Mouse (Mus musculus): ENCODE measurements around the gene Tspan4.

The Tspan4 gene

GRCm38 (mm10) chr7:141461521-141462332 lies 13.3 kb upstream of the Tspan4 start:
- DNase-seq (ENCODE audit: low read depth, low spot score): no peak

- DNase-seq (ENCODE audit: low read depth, low spot score): no peak
Measured at GRCm38 (mm10) chr7:141462333-141462821, 12.7 kb upstream of the Tspan4 start.

GRCm38 (mm10) chr7:141463824-141464602 lies 11.0 kb upstream of the Tspan4 start:
- no peak for DNase-seq (ENCODE audit: low read depth, low spot score)

GRCm38 (mm10) chr7:141464603-141465201 lies 10.3 kb upstream of the Tspan4 start:
- DNase-seq (ENCODE audit: low read depth, low spot score): no peak

- DNase-seq (ENCODE audit: low read depth, low spot score): no peak
Measured at GRCm38 (mm10) chr7:141465388-141466044, 9.5 kb upstream of the Tspan4 start.

GRCm38 (mm10) chr7:141466045-141466394 lies 9.0 kb upstream of the Tspan4 start:
- no peak for DNase-seq (ENCODE audit: low read depth, low spot score)

GRCm38 (mm10) chr7:141466607-141467148 lies 8.4 kb upstream of the Tspan4 start:
- DNase-seq (ENCODE audit: low read depth, low spot score): no peak

GRCm38 (mm10) chr7:141467230-141468030 lies 7.6 kb upstream of the Tspan4 start, which contains the start of gene Cd151:
Cd151 (plus strand) TSS chr7:141467392.
- no peak for DNase-seq (ENCODE audit: low read depth, low spot score)

GRCm38 (mm10) chr7:141468164-141468521 lies 6.9 kb upstream of the Tspan4 start:
- no peak for DNase-seq (ENCODE audit: low read depth, low spot score)

GRCm38 (mm10) chr7:141468522-141469211 lies 6.4 kb upstream of the Tspan4 start:
- DNase-seq (ENCODE audit: low read depth, low spot score): no peak

GRCm38 (mm10) chr7:141469352-141469751 lies 5.7 kb upstream of the Tspan4 start:
- no peak for DNase-seq (ENCODE audit: low read depth, low spot score)

- DNase-seq (ENCODE audit: low read depth, low spot score): no peak
Measured at GRCm38 (mm10) chr7:141469901-141470636, 5.0 kb upstream of the Tspan4 start.

GRCm38 (mm10) chr7:141470637-141470944 lies 4.4 kb upstream of the Tspan4 start:
- DNase-seq (ENCODE audit: low read depth, low spot score): no peak

- no peak for DNase-seq (ENCODE audit: low read depth, low spot score)
Measured at GRCm38 (mm10) chr7:141471236-141471635, 3.8 kb upstream of the Tspan4 start.

GRCm38 (mm10) chr7:141472226-141472625 lies 2.8 kb upstream of the Tspan4 start:
- no peak for DNase-seq (ENCODE audit: low read depth, low spot score)

- no peak for DNase-seq (ENCODE audit: low read depth, low spot score)
Measured at GRCm38 (mm10) chr7:141472763-141473162, 2.3 kb upstream of the Tspan4 start.

GRCm38 (mm10) chr7:141474160-141474559 lies 880 bp upstream of the Tspan4 start:
- DNase-seq (ENCODE audit: low read depth, low spot score): no peak

- no peak for DNase-seq (ENCODE audit: low read depth, low spot score)
Measured at GRCm38 (mm10) chr7:141475805-141476158, 742 bp downstream of the Tspan4 start.

GRCm38 (mm10) chr7:141476226-141476980 lies 1.4 kb downstream of the Tspan4 start:
- DNase-seq (ENCODE audit: low read depth, low spot score): no peak

Data from retina, adult 2 months (tissue).